Mouse (Mus musculus): ENCODE results near the gene Spsb1.

- TF ChIP-seq POLR2A (IDR thresholded peaks at IDR 0.05; ENCODE audit: insufficient read depth, low read depth, low read length) = no peak
- no peak for TF ChIP-seq CTCF (IDR thresholded peaks at IDR 0.05; ENCODE audit: insufficient read depth, low read depth, low read length)
These were observed 23.1 kb upstream of the Spsb1 start for GRCm38 (mm10) chr4:149977801-149978544.
